Mouse (Mus musculus) G1E (cell line): ENCODE measurements at regions not wholly inside any gene's neighbourhood (a gene's known extent, or its start where the extent isn't known, plus 50 kb on each side); places are given as distances from the start of the nearest gene placed in this dataset.
A peak's percentile ranks its signal among the peaks of the same experiment; 100 is the strongest.

Experiments used
- ATAC-seq: 2 replicates; pipeline ENCODE4 v1.8.0; 2016; ENCODE audit warnings: mild to moderate bottlenecking; ENCODE audit not compliant: insufficient number of reproducible peaks, poor library complexity, low FRiP score, severe bottlenecking; ENCODE audit errors: extremely low read depth
- DNase-seq: peaks from one replicate; pipeline ENCODE4 v3.0.0; 2012; ENCODE audit warnings: low spot score
- H3K27me3 ChIP-seq: 2 replicates; pipeline ENCODE4 v1.6.1; 2012; ENCODE audit warnings: mild to moderate bottlenecking, low read length, inconsistent platforms; ENCODE audit not compliant: insufficient read depth
- H3K36me3 ChIP-seq: replicated peaks from 2 replicates; pipeline ENCODE3; 2012; ENCODE audit warnings: mild to moderate bottlenecking, inconsistent platforms
- H3K4me1 ChIP-seq: 2 replicates; pipeline ENCODE4 v1.6.1; 2012; ENCODE audit warnings: low read depth, low read length, inconsistent platforms, mixed read lengths; ENCODE audit not compliant: insufficient read depth
- H3K4me3 ChIP-seq: 2 replicates; pipeline ENCODE4 v1.5.1; 2012; ENCODE audit warnings: low read depth, mild to moderate bottlenecking, inconsistent platforms, low read length, moderate library complexity, mixed read lengths
- H3K9me3 ChIP-seq: replicated peaks from 2 replicates; pipeline ENCODE4 v1.6.1; 2012; ENCODE audit warnings: inconsistent platforms
- CTCF ChIP-seq: IDR thresholded peaks from 2 replicates; pipeline ENCODE4 v1.5.1; 2012; ENCODE audit warnings: low read depth, low read length, inconsistent platforms, mixed read lengths
- GATA1 ChIP-seq: IDR thresholded peaks from 2 replicates; pipeline ENCODE4 v1.6.1; 2012; ENCODE audit warnings: borderline replicate concordance, low read length, inconsistent platforms, mixed read lengths
- GATA2 ChIP-seq: IDR thresholded peaks from 2 replicates; pipeline ENCODE4 v1.6.1; 2012; ENCODE audit warnings: low read depth, low read length, inconsistent platforms, borderline replicate concordance
- POLR2AphosphoS5 ChIP-seq: IDR thresholded peaks from 2 replicates; pipeline ENCODE4 v1.6.1; 2012; ENCODE audit warnings: low read depth, low read length, inconsistent platforms; ENCODE audit not compliant: insufficient replicate concordance
- TAL1 ChIP-seq: conservative IDR thresholded peaks from 2 replicates; pipeline ENCODE4 v1.6.1; 2012; ENCODE audit warnings: low read depth, low read length, inconsistent platforms, mixed read lengths

DNA sequence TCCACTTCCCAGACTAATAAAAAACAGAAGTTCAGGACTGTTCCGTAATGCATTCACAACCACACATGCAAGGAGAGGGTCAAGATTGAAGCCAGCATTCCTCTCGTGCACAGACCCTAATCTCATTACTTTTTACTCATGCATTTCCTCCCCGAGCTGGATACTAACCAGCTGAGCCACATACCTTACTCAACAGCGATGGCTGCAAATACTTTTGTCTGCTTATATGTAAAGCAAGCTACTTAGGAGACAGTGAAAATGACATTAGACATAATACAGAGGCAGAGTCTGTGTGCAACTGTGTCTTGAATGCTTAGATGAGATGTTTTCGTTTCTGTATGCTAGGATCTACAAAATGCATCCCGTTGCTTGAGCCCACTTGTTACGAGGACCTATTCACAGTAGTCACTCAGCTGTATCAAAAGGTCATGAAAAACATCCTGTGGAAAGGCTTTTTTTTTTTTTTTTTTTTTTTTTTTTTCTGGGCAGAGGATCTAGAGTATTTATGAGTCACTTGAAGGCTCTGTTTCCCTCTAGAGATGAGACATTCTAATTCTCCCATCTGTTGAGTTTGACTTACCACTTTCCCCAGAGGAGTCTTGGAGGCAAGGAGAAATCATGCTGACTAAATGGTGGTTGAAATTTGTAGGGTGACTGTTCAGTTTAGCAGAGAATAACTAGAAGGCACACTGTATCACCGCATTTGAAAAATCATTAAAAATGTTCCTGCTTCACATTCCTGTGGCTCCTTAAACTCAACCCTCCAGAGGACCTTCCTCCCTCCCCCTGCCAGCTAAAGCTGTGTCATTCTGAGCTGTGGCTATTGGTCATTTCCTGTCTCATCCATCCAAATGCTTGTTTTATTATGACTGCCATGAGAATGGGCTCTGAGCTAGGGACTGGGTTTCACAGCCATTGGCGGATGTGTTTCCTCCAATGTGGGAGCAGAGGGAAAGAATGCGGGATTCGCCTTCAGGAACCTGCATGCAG lies 1364.1 kb upstream of the A1bg start:
- DNase-seq (no peak), ATAC-seq (no peak)
- H3K9me3 ChIP-seq = no peaks in the 10 kb centered on the region
- peaks cover 13% of the 10 kb centered on the region for H3K4me1 ChIP-seq
- TF ChIP-seq POLR2AphosphoS5 (no peak), CTCF (no peak), GATA2 (no peak), TAL1 (no peak), GATA1 (no peak)
- no peaks in the 10 kb centered on the region for H3K27me3 ChIP-seq
- no peaks in the 10 kb centered on the region for H3K36me3 ChIP-seq
- no peak overlapping the region for H3K4me3 ChIP-seq

DNA sequence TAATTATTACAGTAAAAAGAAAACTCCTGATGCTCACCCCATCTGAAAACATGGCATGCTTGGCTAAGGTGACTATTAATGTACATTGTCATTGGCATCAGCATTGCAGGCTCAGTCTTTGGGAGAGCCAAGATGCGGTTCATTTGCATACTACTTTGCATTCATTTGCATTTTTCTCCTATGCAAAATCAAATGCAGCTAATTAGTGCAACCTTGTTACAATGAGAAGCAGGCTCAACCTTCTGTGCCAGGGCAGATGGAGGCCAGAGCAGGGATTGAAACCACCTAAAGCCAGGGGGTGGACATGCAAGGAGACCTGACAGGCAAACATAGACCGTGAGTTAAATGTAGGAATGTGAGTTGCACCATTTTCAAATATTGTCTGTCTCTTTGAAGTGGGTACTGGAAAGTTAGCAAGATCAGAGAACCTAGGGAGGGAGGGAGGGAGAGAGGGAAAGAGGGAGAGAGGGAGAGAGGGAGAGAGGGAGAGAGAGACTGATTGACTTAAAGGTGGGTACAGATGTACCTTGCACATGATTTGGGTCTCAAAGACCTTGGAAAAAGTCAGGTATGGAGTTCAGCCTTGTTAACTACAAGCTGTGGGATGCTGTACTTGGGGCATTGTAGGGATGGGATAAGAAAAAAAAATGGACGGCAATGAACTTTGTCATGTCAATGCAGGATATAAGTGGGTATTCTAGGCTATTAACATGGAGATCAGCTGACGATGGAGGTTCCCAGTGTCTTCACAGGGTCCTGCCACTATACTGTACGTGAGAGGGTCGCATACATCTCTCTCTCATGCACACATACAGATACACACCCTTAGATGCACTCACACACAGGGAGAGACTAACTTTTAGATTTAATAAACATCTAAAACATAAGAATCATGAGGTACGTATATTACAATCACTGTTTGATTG lies 1362.1 kb upstream of the A1bg start:
- Histone ChIP-seq H3K4me1 (peaks cover 15% of the 10 kb centered on the region), H3K9me3 (no peaks in the 10 kb centered on the region), H3K27me3 (no peaks in the 10 kb centered on the region), H3K4me3 (no peak overlapping the region), H3K36me3 (no peaks in the 10 kb centered on the region)
- ATAC-seq (no peak), DNase-seq (no peak)
- no peak for TF ChIP-seq POLR2AphosphoS5

DNA sequence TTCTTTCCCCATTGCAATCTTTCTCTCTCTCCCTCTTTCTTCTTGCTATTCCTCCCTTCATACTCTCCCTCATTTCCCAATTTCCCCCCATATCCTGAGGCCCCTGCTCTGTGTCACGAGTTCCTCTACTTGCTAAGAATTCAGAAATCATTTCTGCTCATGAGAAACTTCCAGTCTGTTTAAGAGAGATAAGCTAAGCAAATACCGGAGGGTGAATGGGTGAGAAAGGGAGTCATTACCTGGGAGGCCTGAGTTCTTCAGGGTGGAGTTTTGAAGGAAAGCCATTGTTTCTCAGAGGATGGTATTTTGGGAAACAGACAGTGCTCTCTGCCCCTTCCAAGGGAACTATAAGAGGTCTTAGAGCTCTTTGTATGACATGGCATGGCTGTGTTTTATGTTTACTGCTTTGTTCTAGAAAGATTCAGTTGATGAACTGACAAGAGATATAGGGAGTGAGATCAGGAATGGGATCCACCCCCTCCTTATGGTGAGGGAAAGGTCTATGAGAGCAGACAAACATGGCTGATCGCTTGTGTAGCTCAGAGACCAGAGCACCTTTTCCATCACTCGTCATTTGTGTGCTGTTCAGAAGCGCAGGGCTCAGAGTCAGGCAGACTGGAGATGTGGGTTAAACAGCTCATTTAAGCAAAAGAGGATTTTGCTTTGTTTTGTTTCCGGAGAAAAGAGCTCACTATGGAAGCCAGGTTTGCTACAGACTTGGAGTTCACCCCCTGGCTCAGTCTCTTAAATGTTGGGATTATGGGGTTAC lies 1361.0 kb upstream of the A1bg start:
- peak; percentile 22; the same call in 1 of the 2 replicates for ATAC-seq
- H3K4me1 ChIP-seq = peaks cover 15% of the 10 kb centered on the region
- no peak for TF ChIP-seq POLR2AphosphoS5
- no peak for TF ChIP-seq GATA1
- TF ChIP-seq GATA2 = no peak
- no peak for TF ChIP-seq TAL1
- TF ChIP-seq CTCF = no peak
- H3K9me3 ChIP-seq = no peaks in the 10 kb centered on the region
- no peaks in the 10 kb centered on the region for H3K36me3 ChIP-seq
- H3K4me3 ChIP-seq = no peak overlapping the region
- H3K27me3 ChIP-seq = peaks cover 3% of the 10 kb centered on the region; the same call in 1 of the 2 replicates
- no peak for DNase-seq

- no peak for ATAC-seq
- H3K4me1 ChIP-seq = peaks cover 15% of the 10 kb centered on the region
- TF ChIP-seq TAL1 (no peak), POLR2AphosphoS5 (no peak), GATA1 (no peak), CTCF (no peak), GATA2 (no peak)
Observed at GRCm38 (mm10) chr15:62282646-62283045, 1359.8 kb upstream of the A1bg start.

GRCm38 (mm10) chr15:62282116-62282515 lies 1359.3 kb upstream of the A1bg start:
- Histone ChIP-seq H3K9me3 (no peaks in the 10 kb centered on the region), H3K4me1 (peaks cover 13% of the 10 kb centered on the region), H3K4me3 (no peak overlapping the region), H3K27me3 (peaks cover 3% of the 10 kb centered on the region; the same call in 1 of the 2 replicates), H3K36me3 (no peaks in the 10 kb centered on the region)
- ATAC-seq (no peak), DNase-seq (no peak)
- TF ChIP-seq TAL1 (no peak), GATA2 (no peak), GATA1 (no peak), POLR2AphosphoS5 (no peak), CTCF (no peak)

More at GRCm38 (mm10) chr15:62282646-62283045, 1359.8 kb upstream of the A1bg start:
- no peaks in the 10 kb centered on the region for H3K9me3 ChIP-seq
- no peak overlapping the region for H3K4me3 ChIP-seq
- H3K27me3 ChIP-seq = peaks cover 3% of the 10 kb centered on the region; the same call in 1 of the 2 replicates
- no peaks in the 10 kb centered on the region for H3K36me3 ChIP-seq
- no peak for DNase-seq
